Mouse (Mus musculus): Measurements from ENCODE around the gene Ar.

The Ar gene

GRCm38 (mm10) chrX:98148531-98149342 lies at the start of gene Ar:
Gene Ar (plus strand): TSS chrX:98148769.
- DNase-seq (ENCODE audit: low spot score) = peak; percentile 35

GRCm38 (mm10) chrX:98149724-98150392 lies 1.3 kb downstream of the Ar start:
- no peak for DNase-seq (ENCODE audit: low spot score)

GRCm38 (mm10) chrX:98150393-98151119 lies 2.0 kb downstream of the Ar start:
- DNase-seq (ENCODE audit: low spot score) = no peak

DNA sequence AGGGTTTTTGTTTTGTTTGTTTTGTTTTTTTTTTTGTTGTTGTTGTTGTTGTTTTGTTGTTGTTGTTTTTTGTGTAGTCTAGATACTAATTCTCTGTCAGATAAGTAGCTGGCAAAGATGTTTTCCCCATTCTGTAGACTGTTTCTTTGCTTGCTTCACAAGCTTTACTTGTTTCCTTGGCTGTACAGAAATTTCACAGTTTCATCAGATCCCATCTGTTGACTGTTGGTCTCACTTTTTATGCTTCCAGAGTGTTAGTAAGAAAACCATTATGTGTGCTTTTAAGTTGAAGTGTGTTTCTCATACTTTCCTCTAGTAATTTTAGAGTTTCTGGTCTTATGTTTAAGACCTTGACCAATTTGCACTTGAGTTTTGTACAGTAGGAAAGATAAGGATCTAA lies 41.2 kb downstream of the Ar start:
- no peak for DNase-seq (ENCODE audit: low spot score)

GRCm38 (mm10) chrX:98205766-98206165 lies 57.2 kb downstream of the Ar start:
- no peak for DNase-seq (ENCODE audit: low spot score)

DNA sequence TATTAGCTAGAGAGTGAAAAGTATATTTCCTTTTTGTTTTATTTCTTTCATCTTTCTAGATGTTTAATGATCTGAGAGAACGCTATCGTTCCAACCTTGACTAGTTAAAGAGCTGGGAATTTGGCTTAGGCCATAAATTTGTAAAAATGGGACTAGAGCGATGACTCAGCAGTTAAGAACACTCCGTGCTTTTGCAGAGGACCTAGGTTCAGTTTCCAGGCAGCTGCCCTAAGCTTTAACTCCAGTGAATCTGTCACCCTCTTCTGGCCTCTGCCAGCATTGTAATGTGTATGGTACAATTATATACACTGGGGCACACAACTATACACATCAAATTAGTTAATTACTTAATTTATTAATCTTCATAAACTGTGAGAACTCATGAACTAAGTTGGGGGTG lies 58.6 kb downstream of the Ar start:
- DNase-seq (ENCODE audit: low spot score) = no peak

DNA sequence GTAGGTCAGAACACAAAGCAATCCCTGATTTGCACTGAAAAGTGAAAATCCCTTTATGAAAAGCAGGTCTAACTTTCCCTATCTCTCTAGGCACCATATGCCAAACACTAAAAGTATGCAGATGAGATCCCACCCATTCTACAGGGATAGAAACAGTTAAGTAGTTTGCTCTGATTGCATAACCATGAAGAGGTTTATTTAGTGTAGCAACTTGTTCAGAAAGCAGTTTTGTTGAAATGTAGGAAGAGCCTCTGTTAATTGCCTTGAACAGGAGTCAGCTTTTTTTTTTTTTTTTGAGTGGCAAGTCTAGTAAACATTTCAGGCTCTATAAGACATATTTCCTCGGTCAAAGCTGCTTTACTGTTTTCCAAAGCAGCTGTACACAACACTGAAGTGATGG lies 67.5 kb downstream of the Ar start:
- no peak for DNase-seq (ENCODE audit: low spot score)

GRCm38 (mm10) chrX:98239011-98239410 lies 90.4 kb downstream of the Ar start:
- DNase-seq (ENCODE audit: low spot score) = no peak

- no peak for DNase-seq (ENCODE audit: low spot score)
Observed at GRCm38 (mm10) chrX:98245108-98245507, 96.5 kb downstream of the Ar start.

DNA sequence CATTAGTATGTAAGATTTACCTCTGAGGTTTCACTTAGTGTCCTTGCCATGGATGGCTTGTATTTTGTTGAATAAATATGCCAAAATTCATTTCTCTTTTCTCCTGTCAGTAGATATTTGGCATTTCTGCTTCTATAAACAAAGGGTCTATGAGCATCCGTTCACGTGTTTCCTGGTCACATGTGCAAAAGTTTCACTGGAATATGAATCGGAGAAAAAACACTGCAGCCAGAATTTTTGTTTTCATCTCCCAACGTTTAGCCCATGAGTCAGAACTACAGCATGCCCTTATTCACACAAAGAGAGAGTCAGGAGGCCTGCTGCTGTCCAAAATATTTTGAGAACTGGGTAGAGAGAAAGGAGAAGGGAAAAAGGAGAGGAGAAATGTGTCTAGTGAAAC lies 99.8 kb downstream of the Ar start:
- no peak for DNase-seq (ENCODE audit: low spot score)

GRCm38 (mm10) chrX:98259620-98260019 lies 111.1 kb downstream of the Ar start:
- no peak for DNase-seq (ENCODE audit: low spot score)

DNA sequence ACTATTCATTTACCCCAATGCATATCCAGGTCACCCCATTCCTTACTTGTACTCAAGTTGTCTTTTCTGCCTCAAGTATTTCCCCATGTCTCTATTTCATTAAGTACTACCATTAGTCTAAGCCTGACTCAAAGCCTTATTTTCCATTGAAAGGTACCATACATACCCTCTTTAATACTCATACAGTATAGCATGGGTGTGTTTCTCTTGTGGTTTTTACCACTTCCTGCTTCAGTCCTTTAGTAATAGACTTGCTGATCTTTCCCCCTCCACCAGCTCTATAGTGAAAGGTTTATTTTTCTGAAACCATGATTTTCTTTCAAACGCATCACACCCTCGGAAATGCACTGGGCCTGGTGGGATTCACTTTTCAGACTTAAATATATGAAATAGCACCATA lies 117.2 kb downstream of the Ar start:
- no peak for DNase-seq (ENCODE audit: low spot score)

- no peak for DNase-seq (ENCODE audit: low spot score)
Observed at GRCm38 (mm10) chrX:98271361-98271760, 122.8 kb downstream of the Ar start.

DNA sequence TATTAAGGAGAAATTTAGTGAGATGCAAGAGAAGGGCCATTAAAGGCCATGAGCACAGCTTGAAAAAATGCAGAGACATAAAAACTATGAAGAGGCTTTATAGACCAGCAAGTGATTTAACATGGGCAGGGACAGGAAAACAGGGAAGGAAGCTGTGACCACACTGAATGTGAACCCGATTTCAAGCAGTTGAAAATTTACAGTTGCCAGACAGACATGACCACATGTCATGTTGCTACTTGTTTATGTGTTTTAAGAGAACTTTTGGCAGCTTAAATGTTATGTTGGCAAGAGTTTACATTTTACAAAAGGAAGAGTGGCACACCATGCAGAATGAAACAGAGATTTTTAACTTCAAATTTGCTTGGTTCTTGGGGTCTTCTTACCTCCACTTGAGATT lies 143.2 kb downstream of the Ar start:
- no peak for DNase-seq (ENCODE audit: low spot score)

DNA sequence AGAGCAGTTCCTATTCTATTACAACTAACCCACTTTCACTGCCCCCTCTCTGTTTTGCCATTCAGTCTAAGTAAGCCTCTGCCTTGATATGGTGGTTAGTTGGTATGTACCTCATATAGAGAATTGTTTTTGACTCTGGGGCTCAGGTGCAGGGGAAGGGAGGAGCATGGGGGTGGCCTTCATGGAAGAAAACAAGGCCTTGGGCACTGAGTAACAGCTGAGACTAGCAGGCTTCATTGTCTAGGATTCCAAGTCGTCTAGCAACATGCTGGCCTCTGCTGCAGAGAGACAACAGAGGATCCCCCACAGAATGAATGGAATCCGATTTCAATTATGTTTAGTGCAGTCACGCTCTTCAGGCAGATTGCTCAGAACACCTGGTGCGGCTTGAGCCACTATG lies 152.1 kb downstream of the Ar start:
- no peak for DNase-seq (ENCODE audit: low spot score)

- no peak for DNase-seq (ENCODE audit: low spot score)
Observed at GRCm38 (mm10) chrX:98301924-98302323, 153.4 kb downstream of the Ar start.

DNA sequence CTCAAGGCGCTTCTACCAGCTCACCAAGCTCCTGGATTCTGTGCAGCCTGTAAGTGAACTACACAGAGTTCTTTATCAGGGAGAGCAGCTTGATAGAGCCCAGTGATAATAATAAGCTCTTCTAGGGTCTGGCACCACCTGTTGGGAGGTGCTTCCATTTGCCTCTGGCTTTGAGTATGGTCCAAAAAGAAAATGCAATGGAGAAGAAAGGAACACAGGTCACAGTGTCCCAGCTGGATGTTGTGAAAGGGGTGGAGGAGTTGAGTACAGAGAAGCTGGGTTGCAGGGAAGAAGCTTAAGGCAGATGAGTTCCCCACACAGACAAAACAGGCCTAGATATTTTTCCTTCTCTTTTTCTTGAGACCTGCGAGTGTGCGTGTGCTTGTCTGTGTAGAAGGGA lies 167.4 kb downstream of the Ar start:
- no peak for DNase-seq (ENCODE audit: low spot score)

DNA sequence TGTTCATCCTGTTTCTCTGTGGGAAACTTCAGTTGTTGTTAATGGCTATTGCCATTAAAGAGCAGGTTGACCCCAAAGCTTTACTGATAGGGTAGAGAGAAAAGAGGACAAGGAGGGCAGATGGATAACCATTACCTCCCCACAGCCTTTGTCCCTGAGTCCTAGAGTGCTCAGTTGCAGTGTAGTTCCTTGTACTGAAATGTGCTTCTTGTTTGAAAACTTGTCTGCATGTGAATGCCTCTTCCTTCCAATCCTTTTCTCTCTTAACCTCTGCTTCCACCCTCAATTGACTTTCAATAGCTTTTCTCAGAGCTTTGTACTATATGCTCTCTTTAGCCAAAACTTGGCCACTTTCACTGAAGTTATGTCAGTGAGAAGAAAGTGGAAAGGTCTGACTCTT lies 168.9 kb downstream of the Ar start:
- DNase-seq (ENCODE audit: low spot score) = no peak

DNA sequence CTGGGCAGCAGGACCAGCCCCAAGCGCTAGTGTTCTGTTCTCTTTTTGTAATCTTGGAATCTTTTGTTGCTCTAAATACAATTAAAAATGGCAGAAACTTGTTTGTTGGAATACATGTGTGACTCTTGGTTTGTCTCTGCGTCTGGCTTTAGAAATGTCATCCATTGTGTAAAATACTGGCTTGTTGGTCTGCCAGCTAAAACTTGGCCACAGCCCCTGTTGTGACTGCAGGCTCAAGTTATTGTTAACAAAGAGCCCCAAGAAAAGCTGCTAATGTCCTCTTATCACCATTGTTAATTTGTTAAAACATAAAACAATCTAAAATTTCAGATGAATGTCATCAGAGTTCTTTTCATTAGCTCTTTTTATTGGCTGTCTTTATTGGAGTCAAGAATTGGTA lies 174.5 kb downstream of the Ar start:
- DNase-seq (ENCODE audit: low spot score) = no peak

- no peak for DNase-seq (ENCODE audit: low spot score)
Observed at GRCm38 (mm10) chrX:98347481-98347880, 198.9 kb downstream of the Ar start.

- peak; percentile 9 for DNase-seq (ENCODE audit: low spot score)
Observed at GRCm38 (mm10) chrX:98348036-98348435, 199.5 kb downstream of the Ar start.
